Mouse (Mus musculus) kidney, embryonic 15.5 days (tissue): ENCODE results near the gene Slc25a40. TPM values are rescaled to one million over a fixed set of nuclear protein-coding genes. Genes with fewer than 3 reads are reported as not detected.

Source experiments
- ATAC-seq: fragments of 200-750 bp; cut with Nextera tagmentation; replicated peaks from 2 replicates; pipeline ENCODE4 v1.8.0; 2017; ENCODE audit warnings: moderate TSS enrichment; ENCODE audit not compliant: low FRiP score
- H3K27ac ChIP-seq: fragments of 300-500 bp; sonication (generic); 2 replicates; pipeline ENCODE4 v1.5.1; 2015; ENCODE audit warnings: mild to moderate bottlenecking, inconsistent platforms
- H3K27me3 ChIP-seq: fragments of 300-500 bp; sonication (generic); 2 replicates; pipeline ENCODE4 v1.6.1; 2015; ENCODE audit warnings: inconsistent platforms
- H3K36me3 ChIP-seq: fragments of 300-500 bp; sonication (generic); 2 replicates; pipeline ENCODE4 v1.6.1; 2015; ENCODE audit warnings: inconsistent platforms
- H3K4me1 ChIP-seq: fragments of 300-500 bp; sonication (generic); 2 replicates; pipeline ENCODE4 v1.6.1; 2015; ENCODE audit warnings: inconsistent platforms
- H3K4me2 ChIP-seq: fragments of 300-500 bp; sonication (generic); 2 replicates; pipeline ENCODE4 v1.6.1; 2015; ENCODE audit warnings: moderate library complexity, mild to moderate bottlenecking, inconsistent platforms
- H3K4me3 ChIP-seq: fragments of 300-500 bp; sonication (generic); replicated peaks from 2 replicates; pipeline ENCODE4 v1.5.1; 2015; ENCODE audit warnings: mild to moderate bottlenecking, inconsistent platforms
- H3K9ac ChIP-seq: fragments of 300-500 bp; sonication (generic); 2 replicates; pipeline ENCODE4 v1.6.1; 2015; ENCODE audit warnings: mild to moderate bottlenecking, inconsistent platforms
- H3K9me3 ChIP-seq: fragments of 300-500 bp; sonication (generic); replicated peaks from 2 replicates; pipeline ENCODE4 v1.6.1; 2016; ENCODE audit warnings: inconsistent platforms
- WGBS: fragments of 180-500 bp; shearing (Covaris S2); methylation state at CpG from one replicate; pipeline ENCODE4 v1.1.7; 2015; ENCODE audit warnings: mixed read lengths; 5-methylcytosine and 5-hydroxymethylcytosine counted together
- polyA plus RNA-seq: library from polyadenylated mRNA; unstranded; fragments of >200 nt; fragmentation: Nextera tagmentation; extraction: Ambion mirVana; gene quantifications from 2 replicates; pipeline ENCODE4 v1.2.1, GENCODE M21; 2015

The Slc25a40 gene
- polyA plus RNA-seq, 1 experiment from 2014 or later, result 13.3 TPM

- 0 out of 2 replicates have a peak overlapping the region, but pooled peaks have one; percentile 17 for H3K9ac ChIP-seq
Measured at GRCm38 (mm10) chr5:8424116-8424515, 1.5 kb downstream of the Slc25a40 start.

GRCm38 (mm10) chr5:8425899-8426298 lies 3.2 kb downstream of the Slc25a40 start:
- Histone ChIP-seq H3K9me3 (no peaks in the 10 kb centered on the region), H3K4me1 (peaks cover 11% of the 10 kb centered on the region; the same call in 1 of the 2 replicates), H3K4me2 (no peak overlapping the region), H3K4me3 (no peak overlapping the region), H3K27ac (no peak overlapping the region), H3K27me3 (no peaks in the 10 kb centered on the region), H3K36me3 (peaks cover 6% of the 10 kb centered on the region), H3K9ac (no peak overlapping the region)
- no peak for ATAC-seq
- WGBS, result 65% methylated on average over 5 of the region's 5 CpGs

More at GRCm38 (mm10) chr5:8424116-8424515, 1.5 kb downstream of the Slc25a40 start:
- Histone ChIP-seq H3K4me2 (peak overlapping the region; percentile 71), H3K9me3 (no peaks in the 10 kb centered on the region), H3K4me1 (peaks cover 11% of the 10 kb centered on the region; the same call in 1 of the 2 replicates), H3K27me3 (no peaks in the 10 kb centered on the region), H3K36me3 (peaks cover 16% of the 10 kb centered on the region), H3K27ac (no peak overlapping the region), H3K4me3 (peak overlapping the region; percentile 74)
- WGBS, result 15% methylated on average over 7 of the region's 7 CpGs
- ATAC-seq, result no peak

GRCm38 (mm10) chr5:8437481-8438156 lies 15.0 kb downstream of the Slc25a40 start:
- H3K27me3 ChIP-seq, result no peaks in the 10 kb centered on the region
- no peak overlapping the region for H3K27ac ChIP-seq
- H3K4me1 ChIP-seq, result no peaks in the 10 kb centered on the region
- H3K36me3 ChIP-seq, result peaks cover 14% of the 10 kb centered on the region
- no peaks in the 10 kb centered on the region for H3K9me3 ChIP-seq
- WGBS, result 36% methylated on average over 5 of the region's 5 CpGs
- H3K4me3 ChIP-seq, result no peak overlapping the region
- ATAC-seq, result no peak
- no peak overlapping the region for H3K9ac ChIP-seq
- no peak overlapping the region for H3K4me2 ChIP-seq

GRCm38 (mm10) chr5:8439095-8439494 lies 16.4 kb downstream of the Slc25a40 start:
- Histone ChIP-seq H3K4me2 (no peak overlapping the region), H3K9me3 (no peaks in the 10 kb centered on the region), H3K4me3 (no peak overlapping the region), H3K27ac (no peak overlapping the region), H3K27me3 (no peaks in the 10 kb centered on the region), H3K9ac (no peak overlapping the region), H3K36me3 (peaks cover 14% of the 10 kb centered on the region), H3K4me1 (no peaks in the 10 kb centered on the region)
- WGBS, result 52% methylated on average over 2 of the region's 2 CpGs
- ATAC-seq, result peak; percentile 29; the same call in 1 of the 2 replicates

- Histone ChIP-seq H3K4me1 (no peaks in the 10 kb centered on the region), H3K9me3 (no peaks in the 10 kb centered on the region), H3K9ac (no peak overlapping the region), H3K4me3 (no peak overlapping the region), H3K27me3 (no peaks in the 10 kb centered on the region), H3K4me2 (no peak overlapping the region), H3K36me3 (peaks cover 25% of the 10 kb centered on the region), H3K27ac (no peak overlapping the region)
- ATAC-seq, result no peak
Measured at GRCm38 (mm10) chr5:8455565-8455964, 32.9 kb downstream of the Slc25a40 start.

- H3K4me1 ChIP-seq, result no peaks in the 10 kb centered on the region
- H3K4me3 ChIP-seq, result no peak overlapping the region
- no peak overlapping the region for H3K4me2 ChIP-seq
- no peaks in the 10 kb centered on the region for H3K27me3 ChIP-seq
- H3K9me3 ChIP-seq, result no peaks in the 10 kb centered on the region
- no peak for ATAC-seq
- H3K27ac ChIP-seq, result no peak overlapping the region
- no peak overlapping the region for H3K9ac ChIP-seq
- H3K36me3 ChIP-seq, result peaks cover 28% of the 10 kb centered on the region
- 91% methylated on average over 5 of the region's 5 CpGs for WGBS
Measured at GRCm38 (mm10) chr5:8456561-8456960, 33.9 kb downstream of the Slc25a40 start.

- 65% methylated on average over 4 of the region's 4 CpGs for WGBS
- ATAC-seq, result peak; percentile 36; the same call in 1 of the 2 replicates
Measured at GRCm38 (mm10) chr5:8487989-8488700, 65.5 kb downstream of the Slc25a40 start.

GRCm38 (mm10) chr5:8488701-8489297 lies 66.1 kb downstream of the Slc25a40 start:
- H3K4me2 ChIP-seq, result no peak overlapping the region
- H3K9ac ChIP-seq, result no peak overlapping the region
- no peaks in the 10 kb centered on the region for H3K36me3 ChIP-seq
- no peaks in the 10 kb centered on the region for H3K27me3 ChIP-seq
- H3K9me3 ChIP-seq, result no peaks in the 10 kb centered on the region
- no peak for ATAC-seq
- no peak overlapping the region for H3K4me3 ChIP-seq
- H3K4me1 ChIP-seq, result no peaks in the 10 kb centered on the region
- H3K27ac ChIP-seq, result no peak overlapping the region
- 93% methylated on average over 2 of the region's 2 CpGs for WGBS

More at GRCm38 (mm10) chr5:8487989-8488700, 65.5 kb downstream of the Slc25a40 start:
- no peak overlapping the region for H3K27ac ChIP-seq
- no peaks in the 10 kb centered on the region for H3K9me3 ChIP-seq
- no peaks in the 10 kb centered on the region for H3K27me3 ChIP-seq
- no peak overlapping the region for H3K9ac ChIP-seq
- H3K4me1 ChIP-seq, result no peaks in the 10 kb centered on the region
- H3K4me3 ChIP-seq, result no peak overlapping the region
- no peaks in the 10 kb centered on the region for H3K36me3 ChIP-seq
- no peak overlapping the region for H3K4me2 ChIP-seq

GRCm38 (mm10) chr5:8489471-8490110 lies 66.9 kb downstream of the Slc25a40 start:
- Histone ChIP-seq H3K4me3 (no peak overlapping the region), H3K27ac (no peak overlapping the region), H3K9me3 (no peaks in the 10 kb centered on the region), H3K9ac (no peak overlapping the region), H3K4me2 (no peak overlapping the region), H3K4me1 (no peaks in the 10 kb centered on the region), H3K27me3 (no peaks in the 10 kb centered on the region), H3K36me3 (no peaks in the 10 kb centered on the region)
- WGBS, result 50% methylated on average over 6 of the region's 6 CpGs
- no peak for ATAC-seq

GRCm38 (mm10) chr5:8491778-8492177 lies 69.1 kb downstream of the Slc25a40 start:
- Histone ChIP-seq H3K4me3 (no peak overlapping the region), H3K4me2 (no peak overlapping the region), H3K27ac (no peak overlapping the region), H3K27me3 (no peaks in the 10 kb centered on the region), H3K9ac (no peak overlapping the region), H3K9me3 (no peaks in the 10 kb centered on the region), H3K4me1 (no peaks in the 10 kb centered on the region), H3K36me3 (no peaks in the 10 kb centered on the region)
- ATAC-seq, result no peak
- WGBS, result 87% methylated on average over 4 of the region's 4 CpGs
